Mouse (Mus musculus): ENCODE measurements around the gene Tas2r108. TPM values are rescaled to one million over a fixed set of nuclear protein-coding genes. Genes with fewer than 3 reads are reported as not detected.

Gene Tas2r108
- polyA plus RNA-seq, 1 experiment from 2014 or later = not detected

Other genes starting within 250 kb of the Tas2r108 start
- gene Agk, start 168.4 kb upstream of the Tas2r108 start, polyA plus RNA-seq (2015; fragmentation: Nextera tagmentation; extraction: Ambion mirVana) = 50.8 and 59.4 TPM in 2 replicates
- 52.5 and 53.8 TPM in 2 replicates for gene E330009J07Rik, start 57.4 kb upstream of the Tas2r108 start, polyA plus RNA-seq (2015; fragmentation: Nextera tagmentation; extraction: Ambion mirVana)
- 0.09 and 0.17 TPM in 2 replicates for gene Wee2, start 54.4 kb upstream of the Tas2r108 start, polyA plus RNA-seq (2015; fragmentation: Nextera tagmentation; extraction: Ambion mirVana)
- 131 and 139 TPM in 2 replicates for gene Ssbp1, start 22.2 kb upstream of the Tas2r108 start, polyA plus RNA-seq (2015; fragmentation: Nextera tagmentation; extraction: Ambion mirVana)
- gene Tas2r137, start 2.3 kb upstream of the Tas2r108 start, polyA plus RNA-seq (2015; fragmentation: Nextera tagmentation; extraction: Ambion mirVana) = not detected in 2 replicates
- not detected in 2 replicates for gene Prss37, start 26.0 kb downstream of the Tas2r108 start, polyA plus RNA-seq (2015; fragmentation: Nextera tagmentation; extraction: Ambion mirVana)
- gene Olfr461, start 61.5 kb downstream of the Tas2r108 start, polyA plus RNA-seq (2015; fragmentation: Nextera tagmentation; extraction: Ambion mirVana) = 0.19 and 0.34 TPM in 2 replicates
- gene Olfr460, start 76.0 kb downstream of the Tas2r108 start, polyA plus RNA-seq (2015; fragmentation: Nextera tagmentation; extraction: Ambion mirVana) = not detected in 2 replicates
- 0.32 and 0.52 TPM in 2 replicates for gene Clec5a, start 92.3 kb downstream of the Tas2r108 start, polyA plus RNA-seq (2015; fragmentation: Nextera tagmentation; extraction: Ambion mirVana)
- gene Tas2r138, start 119.8 kb downstream of the Tas2r108 start, polyA plus RNA-seq (2015; fragmentation: Nextera tagmentation; extraction: Ambion mirVana) = not detected in 2 replicates
- gene Mgam, start 135.3 kb downstream of the Tas2r108 start, polyA plus RNA-seq (2015; fragmentation: Nextera tagmentation; extraction: Ambion mirVana) = not detected in 2 replicates

Data from forebrain, embryonic 15.5 days (tissue).